Mouse (Mus musculus) inflammation-experienced regulatory T-cells, adult 16 weeks (primary cell): ENCODE data around the gene Cyb5d1. TPM values are rescaled to one million over a fixed set of nuclear protein-coding genes. Genes with fewer than 3 reads are reported as not detected.

Experiments
- polyA plus RNA-seq: library from polyadenylated mRNA; unstranded; fragments of 100-300 nt; shearing (Covaris generic); gene quantifications from one replicate; pipeline ENCODE4 v1.2.1, GENCODE M21; 2017

Gene Cyb5d1
- polyA plus RNA-seq: 37.6 TPM

DNA sequence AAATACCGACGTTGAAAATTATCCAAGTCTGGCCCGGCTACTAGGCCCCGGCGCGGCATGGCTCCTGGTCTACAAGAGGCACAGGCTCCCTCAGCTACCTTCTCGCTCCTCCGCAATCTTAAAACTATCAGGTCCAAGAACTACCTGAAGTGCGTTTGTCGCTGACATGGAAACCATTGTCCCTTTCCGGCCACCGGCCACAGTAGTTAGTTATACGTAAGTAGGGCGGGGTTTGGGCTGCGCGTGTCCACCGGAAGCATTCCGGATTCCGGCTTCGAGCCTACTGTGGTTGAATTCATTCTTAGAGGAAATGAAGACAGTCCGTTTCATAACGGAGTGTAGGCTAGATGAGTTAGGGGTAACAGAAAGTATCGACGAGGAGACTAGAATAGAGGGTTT is at the start of gene Cyb5d1, which contains the start of gene Naa38:
Gene Cyb5d1, minus strand, starts transcription at position 397 of the 399 bp plus-strand sequence.
Gene Naa38, plus strand, starts transcription at position 253 of the 399 bp plus-strand sequence.

GRCm38 (mm10) chr11:69413221-69414181 is 18.1 kb upstream of the Cyb5d1 start, which contains the start of gene Kdm6b:
Gene Kdm6b, minus strand, starts transcription at chr11:69413675.

GRCm38 (mm10) chr11:69398059-69398458 is 2.6 kb upstream of the Cyb5d1 start, which contains the start of gene Tmem88:
Gene Tmem88, minus strand, starts transcription at chr11:69398234.

GRCm38 (mm10) chr11:69369215-69369989 is 26.0 kb downstream of the Cyb5d1 start, which contains the start of gene Chd3:
Gene Chd3, minus strand, starts transcription at chr11:69369406.

Other genes starting within 250 kb of the Cyb5d1 start
- not detected for gene Alox12b, start 238.6 kb downstream of the Cyb5d1 start, polyA plus RNA-seq
- 13.7 TPM for gene Alox8, start 197.8 kb downstream of the Cyb5d1 start, polyA plus RNA-seq
- 0.12 TPM for gene Gucy2e, start 158.6 kb downstream of the Cyb5d1 start, polyA plus RNA-seq
- gene Cntrob, start 71.9 kb downstream of the Cyb5d1 start, polyA plus RNA-seq: 15.9 TPM
- 106 TPM for gene Trappc1, start 71.7 kb downstream of the Cyb5d1 start, polyA plus RNA-seq
- gene Kcnab3, start 69.4 kb downstream of the Cyb5d1 start, polyA plus RNA-seq: 2.9 TPM
- 5.1 TPM for gene Rnf227, start 55.2 kb downstream of the Cyb5d1 start, polyA plus RNA-seq
- 111 TPM for gene Chd3, start 26.2 kb downstream of the Cyb5d1 start, polyA plus RNA-seq
- 125 TPM for gene Naa38, start 144 bp downstream of the Cyb5d1 start, polyA plus RNA-seq
- gene Tmem88, start 2.6 kb upstream of the Cyb5d1 start, polyA plus RNA-seq: 0.63 TPM
- 4.5 TPM for gene Kdm6b, start 18.0 kb upstream of the Cyb5d1 start, polyA plus RNA-seq
- gene Dnah2, start 153.5 kb upstream of the Cyb5d1 start, polyA plus RNA-seq: not detected
- 0.27 TPM for gene Efnb3, start 164.6 kb upstream of the Cyb5d1 start, polyA plus RNA-seq
- gene Wrap53, start 184.6 kb upstream of the Cyb5d1 start, polyA plus RNA-seq: 32.4 TPM
- gene Trp53, start 184.7 kb upstream of the Cyb5d1 start, polyA plus RNA-seq: 242 TPM
- 0.20 TPM for gene Atp1b2, start 210.3 kb upstream of the Cyb5d1 start, polyA plus RNA-seq
- gene Shbg, start 222.3 kb upstream of the Cyb5d1 start, polyA plus RNA-seq: not detected
- not detected for gene Sat2, start 226.4 kb upstream of the Cyb5d1 start, polyA plus RNA-seq
- 11.9 TPM for gene Fxr2, start 237.4 kb upstream of the Cyb5d1 start, polyA plus RNA-seq